Mouse (Mus musculus): Measurements from ENCODE around the gene Ociad2. TPM values are rescaled to one million over a fixed set of nuclear protein-coding genes. Genes with fewer than 3 reads are reported as not detected.

Gene Ociad2
- total and polyA plus RNA-seq, 2 experiments from 2014 or later, result 12.7 to 30.6 TPM

DNA sequence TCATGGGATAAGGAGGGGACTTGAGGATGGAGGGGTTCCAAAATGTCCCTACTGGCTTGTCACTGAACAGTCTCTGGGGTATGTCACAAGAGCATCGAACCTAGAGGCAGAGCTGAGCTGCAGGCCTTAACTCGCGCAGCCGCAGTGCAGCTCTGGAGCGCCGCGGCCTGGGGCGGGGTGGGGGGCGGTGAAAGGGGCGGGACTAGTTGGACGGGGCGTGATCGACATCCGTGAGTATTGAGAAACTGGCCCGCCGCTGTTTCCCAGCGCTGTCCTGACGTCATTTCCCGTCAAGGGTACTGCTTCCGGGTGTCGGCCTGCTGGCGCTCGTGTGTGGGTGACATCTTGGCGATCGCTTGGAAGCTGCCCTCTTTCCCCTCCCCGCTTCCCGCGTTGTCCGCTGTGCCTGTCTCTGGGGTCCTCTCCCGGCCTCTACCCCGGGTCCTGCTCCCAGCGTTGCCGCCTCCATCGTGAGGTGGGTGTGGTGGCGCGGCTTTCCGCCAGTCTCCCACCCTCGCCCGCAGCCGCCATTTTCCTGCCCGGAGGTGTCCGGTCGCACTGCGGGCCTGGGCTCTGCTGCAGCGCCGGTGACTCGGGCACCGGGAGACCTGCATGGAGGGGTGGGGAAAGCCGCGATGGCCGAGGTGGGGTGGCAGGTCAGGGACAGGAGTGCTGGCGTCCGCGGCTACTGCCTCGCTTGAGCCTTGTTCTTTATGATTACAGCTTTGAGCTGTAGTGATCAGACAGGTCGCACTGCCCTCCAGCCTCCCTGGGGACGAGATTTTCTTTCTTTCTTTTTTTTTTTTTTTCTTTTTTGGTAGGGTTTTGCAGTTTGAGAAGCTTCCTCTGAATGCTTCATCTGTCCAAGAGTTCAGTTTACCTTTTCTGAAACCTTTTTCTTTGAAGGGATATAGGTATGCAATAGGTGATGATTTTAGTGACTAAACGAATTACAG lies 48.0 kb downstream of the Ociad2 start, which contains the start of gene Ociad1:
Ociad1 (plus strand) TSS at position 283 of the 956 bp plus-strand sequence.
- ATAC-seq, result peak; percentile 100
- H3K36me3 ChIP-seq (ENCODE audit: insufficient read depth), result no peaks in the 10 kb centered on the region
- H3K9ac ChIP-seq, result peak within 1 kb of the TSS; percentile 98
- peaks cover 5% of the 10 kb centered on the region; the same call in 1 of the 2 replicates for H3K4me1 ChIP-seq (ENCODE audit: insufficient read depth)
- TF ChIP-seq CTCF (IDR thresholded peaks at IDR 0.05; ENCODE audit: low read depth), result peak; percentile 45
- no peaks in the 10 kb centered on the region for H3K9me3 ChIP-seq (ENCODE audit: low read length)
- peak within 1 kb of the TSS; percentile 94 for H3K27ac ChIP-seq (ENCODE audit: low read depth, low read length)
- peak; percentile 98 for DNase-seq
- H3K27me3 ChIP-seq (ENCODE audit: insufficient read depth, low read length), result no peaks in the 10 kb centered on the region
- H3K4me2 ChIP-seq (ENCODE audit: low read depth), result peak within 1 kb of the TSS; percentile 51
- H3K4me3 ChIP-seq (ENCODE audit: low read depth, low read length), result peak within 1 kb of the TSS; percentile 99
- 3% methylated on average over 58 of the region's 58 CpGs for WGBS

- no peak overlapping the region for H3K4me3 ChIP-seq (ENCODE audit: low read depth, low read length)
- no peak for TF ChIP-seq CTCF (IDR thresholded peaks at IDR 0.05; ENCODE audit: low read depth)
- ATAC-seq, result no peak
- H3K9me3 ChIP-seq (ENCODE audit: low read length), result no peaks in the 10 kb centered on the region
- H3K27me3 ChIP-seq (ENCODE audit: insufficient read depth, low read length), result no peaks in the 10 kb centered on the region
- no peak overlapping the region for H3K27ac ChIP-seq (ENCODE audit: low read depth, low read length)
- H3K9ac ChIP-seq, result no peak overlapping the region
- H3K4me1 ChIP-seq (ENCODE audit: insufficient read depth), result peaks cover 5% of the 10 kb centered on the region; the same call in 1 of the 2 replicates
- no peak overlapping the region for H3K4me2 ChIP-seq (ENCODE audit: low read depth)
- DNase-seq, result no peak
- no peaks in the 10 kb centered on the region for H3K36me3 ChIP-seq (ENCODE audit: insufficient read depth)
- 57% methylated on average over 2 of the region's 2 CpGs for WGBS
Measured at GRCm38 (mm10) chr5:73289900-73290299, 50.9 kb downstream of the Ociad2 start.

DNA sequence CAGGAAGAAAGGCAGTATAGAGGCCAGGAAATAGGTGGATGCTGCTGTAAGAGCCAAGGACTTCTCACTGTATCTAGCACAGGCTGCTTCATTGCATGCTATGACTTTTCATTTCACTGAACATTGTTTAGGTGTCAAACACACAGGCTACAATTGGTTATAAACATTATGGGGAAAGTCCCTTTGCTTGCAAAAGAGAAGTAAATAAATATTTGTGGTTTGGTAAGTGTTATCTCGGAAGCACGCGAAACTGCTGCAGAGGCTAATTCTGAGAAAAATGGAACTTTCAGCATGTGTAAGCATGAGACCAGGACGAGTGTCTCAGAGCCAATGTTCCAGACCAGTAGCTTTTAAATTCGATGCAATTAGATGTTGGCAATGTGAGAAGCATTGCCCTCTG lies 54.2 kb downstream of the Ociad2 start:
- Histone ChIP-seq H3K27me3 (ENCODE audit: insufficient read depth, low read length) (no peaks in the 10 kb centered on the region), H3K4me1 (ENCODE audit: insufficient read depth) (no peaks in the 10 kb centered on the region), H3K36me3 (ENCODE audit: insufficient read depth) (no peaks in the 10 kb centered on the region), H3K27ac (ENCODE audit: low read depth, low read length) (no peak overlapping the region), H3K4me3 (ENCODE audit: low read depth, low read length) (no peak overlapping the region), H3K9ac (no peak overlapping the region), H3K9me3 (ENCODE audit: low read length) (no peaks in the 10 kb centered on the region), H3K4me2 (ENCODE audit: low read depth) (no peak overlapping the region)
- WGBS, result 78% methylated on average over 5 of the region's 5 CpGs
- no peak for TF ChIP-seq CTCF (IDR thresholded peaks at IDR 0.05; ENCODE audit: low read depth)
- ATAC-seq, result no peak
- no peak for DNase-seq

GRCm38 (mm10) chr5:73285470-73285978 lies 55.3 kb downstream of the Ociad2 start:
- no peak for TF ChIP-seq CTCF (IDR thresholded peaks at IDR 0.05; ENCODE audit: low read depth)
- DNase-seq, result no peak
- H3K4me2 ChIP-seq (ENCODE audit: low read depth), result no peak overlapping the region
- H3K36me3 ChIP-seq (ENCODE audit: insufficient read depth), result no peaks in the 10 kb centered on the region
- H3K27ac ChIP-seq (ENCODE audit: low read depth, low read length), result no peak overlapping the region
- no peak overlapping the region for H3K4me3 ChIP-seq (ENCODE audit: low read depth, low read length)
- no peaks in the 10 kb centered on the region for H3K27me3 ChIP-seq (ENCODE audit: insufficient read depth, low read length)
- ATAC-seq, result no peak
- no peak overlapping the region for H3K9ac ChIP-seq
- H3K4me1 ChIP-seq (ENCODE audit: insufficient read depth), result no peaks in the 10 kb centered on the region
- no peaks in the 10 kb centered on the region for H3K9me3 ChIP-seq (ENCODE audit: low read length)
- 95% methylated on average over 3 of the region's 3 CpGs for WGBS

- Histone ChIP-seq H3K4me3 (ENCODE audit: low read depth, low read length) (no peak overlapping the region), H3K9ac (no peak overlapping the region), H3K27me3 (ENCODE audit: insufficient read depth, low read length) (no peaks in the 10 kb centered on the region), H3K9me3 (ENCODE audit: low read length) (no peaks in the 10 kb centered on the region), H3K27ac (ENCODE audit: low read depth, low read length) (no peak overlapping the region), H3K4me2 (ENCODE audit: low read depth) (no peak overlapping the region), H3K36me3 (ENCODE audit: insufficient read depth) (no peaks in the 10 kb centered on the region), H3K4me1 (ENCODE audit: insufficient read depth) (0 out of 2 replicates have a peak, but pooled peaks cover 5% of the 10 kb centered on the region)
- TF ChIP-seq CTCF (IDR thresholded peaks at IDR 0.05; ENCODE audit: low read depth), result no peak
- DNase-seq (no peak), ATAC-seq (no peak)
Measured at GRCm38 (mm10) chr5:73284046-73284445, 56.8 kb downstream of the Ociad2 start.

GRCm38 (mm10) chr5:73280567-73280850 lies 60.3 kb downstream of the Ociad2 start:
- Histone ChIP-seq H3K4me2 (ENCODE audit: low read depth) (no peak overlapping the region), H3K4me1 (ENCODE audit: insufficient read depth) (0 out of 2 replicates have a peak, but pooled peaks cover 5% of the 10 kb centered on the region), H3K9ac (no peak overlapping the region), H3K27ac (ENCODE audit: low read depth, low read length) (no peak overlapping the region), H3K36me3 (ENCODE audit: insufficient read depth) (no peaks in the 10 kb centered on the region), H3K27me3 (ENCODE audit: insufficient read depth, low read length) (no peaks in the 10 kb centered on the region), H3K4me3 (ENCODE audit: low read depth, low read length) (no peak overlapping the region), H3K9me3 (ENCODE audit: low read length) (no peaks in the 10 kb centered on the region)
- TF ChIP-seq CTCF (IDR thresholded peaks at IDR 0.05; ENCODE audit: low read depth), result no peak
- DNase-seq (no peak), ATAC-seq (no peak)
- WGBS, result 68% methylated on average over 4 of the region's 4 CpGs

All from forebrain, postnatal 0 days (tissue).